Mouse (Mus musculus): ENCODE measurements at regions not wholly inside any gene's neighbourhood (a gene's known extent, or its start where the extent isn't known, plus 50 kb on each side); places are given as distances from the start of the nearest gene placed in this dataset.
A peak's percentile ranks its signal among the peaks of the same experiment; 100 is the strongest.

- H3K4me3 ChIP-seq (replicated peaks) = no peak overlapping the region
- no peak for ATAC-seq
- H3K4me2 ChIP-seq (replicated peaks) = no peak overlapping the region
- no peak overlapping the region for H3K9ac ChIP-seq (replicated peaks)
- H3K27me3 ChIP-seq = 0 out of 2 replicates have a peak, but pooled peaks cover 9% of the 10 kb centered on the region
- H3K4me1 ChIP-seq (replicated peaks) = peaks cover 12% of the 10 kb centered on the region
- H3K9me3 ChIP-seq = no peaks in the 10 kb centered on the region
- H3K36me3 ChIP-seq = no peaks in the 10 kb centered on the region
- WGBS = 67% methylated on average over 5 of the region's 5 CpGs
- no peak overlapping the region for H3K27ac ChIP-seq
Measured at GRCm38 (mm10) chr1:128654099-128654862, 62.2 kb upstream of the Cxcr4 start.

GRCm38 (mm10) chr1:128650596-128650995 is 58.5 kb upstream of the Cxcr4 start:
- Histone ChIP-seq H3K4me2 (replicated peaks) (no peak overlapping the region), H3K27ac (no peak overlapping the region), H3K9ac (replicated peaks) (no peak overlapping the region), H3K36me3 (no peaks in the 10 kb centered on the region), H3K4me3 (replicated peaks) (no peak overlapping the region), H3K27me3 (0 out of 2 replicates have a peak, but pooled peaks cover 9% of the 10 kb centered on the region), H3K4me1 (replicated peaks) (peaks cover 18% of the 10 kb centered on the region), H3K9me3 (no peaks in the 10 kb centered on the region)
- WGBS = 96% methylated on average over 2 of the region's 2 CpGs
- ATAC-seq = no peak

GRCm38 (mm10) chr1:128649490-128650178 is 57.5 kb upstream of the Cxcr4 start:
- Histone ChIP-seq H3K27me3 (0 out of 2 replicates have a peak, but pooled peaks cover 9% of the 10 kb centered on the region), H3K9ac (replicated peaks) (no peak overlapping the region)
- 12% methylated on average over 13 of the region's 13 CpGs for WGBS

GRCm38 (mm10) chr1:128643316-128643776 is 51.3 kb upstream of the Cxcr4 start:
- Histone ChIP-seq H3K4me1 (replicated peaks) (peaks cover 33% of the 10 kb centered on the region), H3K4me3 (replicated peaks) (no peak overlapping the region), H3K4me2 (replicated peaks) (no peak overlapping the region), H3K27me3 (peaks cover 1% of the 10 kb centered on the region; the same call in 1 of the 2 replicates), H3K9ac (replicated peaks) (no peak overlapping the region), H3K36me3 (no peaks in the 10 kb centered on the region), H3K9me3 (no peaks in the 10 kb centered on the region), H3K27ac (no peak overlapping the region)
- peak; percentile 9; the same call in 1 of the 2 replicates for ATAC-seq
- 4% methylated on average over 4 of the region's 4 CpGs for WGBS

More at GRCm38 (mm10) chr1:128649490-128650178, 57.5 kb upstream of the Cxcr4 start:
- H3K4me2 ChIP-seq (replicated peaks) = no peak overlapping the region
- no peaks in the 10 kb centered on the region for H3K9me3 ChIP-seq
- peak overlapping the region; percentile 27 for H3K27ac ChIP-seq
- peak; percentile 88 for ATAC-seq
- no peak overlapping the region for H3K4me3 ChIP-seq (replicated peaks)
- H3K4me1 ChIP-seq (replicated peaks) = peaks cover 18% of the 10 kb centered on the region
- H3K36me3 ChIP-seq = no peaks in the 10 kb centered on the region

GRCm38 (mm10) chr1:128642212-128642611 is 50.1 kb upstream of the Cxcr4 start:
- no peaks in the 10 kb centered on the region for H3K9me3 ChIP-seq
- H3K27me3 ChIP-seq = peaks cover 3% of the 10 kb centered on the region; the same call in 1 of the 2 replicates
- no peak overlapping the region for H3K27ac ChIP-seq
- H3K9ac ChIP-seq (replicated peaks) = no peak overlapping the region
- H3K4me3 ChIP-seq (replicated peaks) = no peak overlapping the region
- no peak for ATAC-seq
- H3K4me2 ChIP-seq (replicated peaks) = no peak overlapping the region
- H3K4me1 ChIP-seq (replicated peaks) = peaks cover 31% of the 10 kb centered on the region
- no peaks in the 10 kb centered on the region for H3K36me3 ChIP-seq
- 88% methylated on average over 2 of the region's 2 CpGs for WGBS
